Mouse (Mus musculus) heart, adult 2 months (tissue): Measurements from ENCODE around the gene Elf5. TPM values are rescaled to one million over a fixed set of nuclear protein-coding genes. Genes with fewer than 3 reads are reported as not detected.

Experiments used
- DNase-seq, 2 experiments: peaks; one replicate each; pipeline ENCODE4 v3.0.0; 2021
- H3K27ac ChIP-seq: fragments of 200-600 bp; 2 replicates; pipeline ENCODE4 v1.8.1; 2022
- H3K27me3 ChIP-seq: fragments of 200-500 bp; 2 replicates; pipeline ENCODE4 v1.6.1; 2012; ENCODE audit warnings: mild to moderate bottlenecking, low read length, inconsistent platforms, mixed read lengths; ENCODE audit not compliant: control insufficient read depth, insufficient read depth
- H3K36me3 ChIP-seq: fragments of 200-500 bp; 2 replicates; pipeline ENCODE4 v1.6.1; 2012; ENCODE audit warnings: low read length, inconsistent platforms; ENCODE audit not compliant: control insufficient read depth, insufficient read depth
- H3K4me1 ChIP-seq: fragments of 200-500 bp; 2 replicates; pipeline ENCODE4 v1.6.1; 2011; ENCODE audit warnings: low read length; ENCODE audit not compliant: control insufficient read depth, insufficient read depth
- H3K4me3 ChIP-seq: fragments of 200-600 bp; 2 replicates; pipeline ENCODE4 v1.8.1; 2022
- H3K79me2 ChIP-seq: fragments of 200-500 bp; replicated peaks from 2 replicates; pipeline ENCODE4 v1.6.1; 2012; ENCODE audit warnings: mild to moderate bottlenecking, inconsistent platforms, low read length, moderate library complexity, mixed read lengths; ENCODE audit not compliant: control insufficient read depth, insufficient read depth
- H3K9ac ChIP-seq: fragments of 200-500 bp; 2 replicates; pipeline ENCODE4 v1.6.1; 2012; ENCODE audit warnings: low read depth, mild to moderate bottlenecking, control low read depth, inconsistent platforms, low read length, mixed read lengths
- CTCF ChIP-seq: fragments of 200-600 bp; IDR thresholded peaks from 2 replicates; pipeline ENCODE4 v1.8.1; 2022; ENCODE audit warnings: antibody characterized with exemption, mild to moderate bottlenecking, moderate library complexity
- EP300 ChIP-seq: fragments of 200-500 bp; IDR thresholded peaks from 2 replicates; pipeline ENCODE4 v1.6.1; 2011; ENCODE audit warnings: low read depth, low read length, control low read depth; ENCODE audit not compliant: insufficient read depth
- POLR2A ChIP-seq: fragments of 200-500 bp; IDR thresholded peaks from 2 replicates; pipeline ENCODE4 v1.6.1; 2011; ENCODE audit warnings: mild to moderate bottlenecking, low read depth, low read length, control low read depth; ENCODE audit not compliant: insufficient read depth
- WGBS: fragments of 180-500 bp; shearing (Covaris S2); methylation state at CpG from one replicate; pipeline ENCODE4 v1.1.7; 2018; 5-methylcytosine and 5-hydroxymethylcytosine counted together
- intact Hi-C: fragments of 180-260 bp; cut with DNase I; formaldehyde crosslinking; loops from one replicate; pipeline ENCODE4 v1.15.1; 2025
- polyA plus RNA-seq: library from polyadenylated mRNA; depleted of rRNA; stranded (reverse); fragments of >200 nt; gene quantifications from 2 replicates; pipeline ENCODE4 v1.2.3, GENCODE M21; 2012; rRNA removed
- total RNA-seq, 2 experiments: library from RNA; stranded (reverse); gene quantifications; 2 replicates each; pipeline ENCODE4 v1.2.3; 2021

The Elf5 gene
- total and polyA plus RNA-seq, 3 experiments = 0.33 TPM; not detected in 2

DNA sequence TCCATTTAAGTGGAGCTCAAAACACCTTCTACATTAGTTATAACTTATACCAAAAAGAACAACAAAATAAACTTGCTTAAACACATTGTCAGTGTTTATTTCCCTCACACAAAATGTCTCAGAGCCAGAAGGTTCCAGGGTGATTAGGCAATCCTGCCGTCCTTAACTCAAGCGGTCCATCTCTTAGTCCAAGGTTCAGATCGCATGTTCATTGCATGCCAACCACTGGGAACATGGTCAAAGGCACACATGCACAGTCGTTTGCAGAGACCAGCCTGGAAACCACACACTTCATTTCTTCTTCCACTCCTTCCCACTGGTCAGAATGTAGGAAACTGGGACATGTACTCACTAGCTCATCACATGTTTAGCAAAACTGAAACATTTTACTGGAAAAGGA lies 81.0 kb downstream of the Elf5 start:
- Histone ChIP-seq H3K9ac (no peak overlapping the region), H3K36me3 (no peaks in the 10 kb centered on the region), H3K27me3 (no peaks in the 10 kb centered on the region), H3K79me2 (no peaks in the 10 kb centered on the region), H3K4me1 (no peaks in the 10 kb centered on the region), H3K4me3 (no peak overlapping the region), H3K27ac (no peak overlapping the region)
- 79% methylated on average over 4 of the region's 4 CpGs for WGBS
- intact Hi-C loops = no loop called here
- TF ChIP-seq CTCF = no peak
- no peak for TF ChIP-seq EP300
- no peak for TF ChIP-seq POLR2A
- no peak for DNase-seq

DNA sequence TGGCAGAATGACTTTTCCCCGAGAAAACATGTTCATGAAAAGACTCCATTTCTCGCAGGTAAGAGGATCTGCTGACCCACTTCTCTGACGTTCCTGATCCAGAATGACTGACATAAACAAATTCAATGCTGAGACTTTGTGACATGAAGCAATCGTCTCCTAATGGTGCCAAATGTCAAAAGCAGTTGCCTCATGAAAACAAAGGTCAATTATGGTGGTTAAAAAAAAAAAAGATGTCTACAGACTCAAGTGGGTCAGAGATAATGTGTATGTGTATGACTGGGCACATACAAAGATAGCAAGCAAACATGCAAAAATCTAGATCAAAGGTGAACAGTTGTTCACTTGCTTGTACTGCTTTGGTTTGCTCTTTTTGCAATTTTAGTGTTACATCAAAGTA lies 82.3 kb downstream of the Elf5 start:
- H3K4me3 ChIP-seq = no peak overlapping the region
- no peaks in the 10 kb centered on the region for H3K4me1 ChIP-seq
- no peak overlapping the region for H3K9ac ChIP-seq
- no peaks in the 10 kb centered on the region for H3K36me3 ChIP-seq
- DNase-seq = no peak
- no peak for TF ChIP-seq EP300
- H3K79me2 ChIP-seq = no peaks in the 10 kb centered on the region
- intact Hi-C loops = no loop called here
- WGBS = 55% methylated on average over 4 of the region's 4 CpGs
- H3K27ac ChIP-seq = no peak overlapping the region
- no peaks in the 10 kb centered on the region for H3K27me3 ChIP-seq

- Histone ChIP-seq H3K27me3 (no peaks in the 10 kb centered on the region), H3K9ac (no peak overlapping the region), H3K27ac (no peak overlapping the region), H3K4me1 (no peaks in the 10 kb centered on the region), H3K4me3 (no peak overlapping the region), H3K79me2 (no peaks in the 10 kb centered on the region), H3K36me3 (no peaks in the 10 kb centered on the region)
- TF ChIP-seq POLR2A = no peak
- no peak for TF ChIP-seq CTCF
- TF ChIP-seq EP300 = no peak
- 77% methylated on average over 6 of the region's 6 CpGs for WGBS
- DNase-seq = no peak
- intact Hi-C loops = no loop called here
Observed at GRCm38 (mm10) chr2:103495633-103496418, 84.3 kb downstream of the Elf5 start.

Other genes with a start within 250 kb of the Elf5 start
- not detected for gene Ehf, start 108.4 kb upstream of the Elf5 start, total RNA-seq
- gene Ehf, start 108.4 kb upstream of the Elf5 start, polyA plus RNA-seq = 2.0 TPM in 1 of 2 replicates, not detected in the other
- gene Cat, start 73.5 kb downstream of the Elf5 start, total RNA-seq = 100 to 1,000 TPM; 236 to 262 TPM
- 122 and 158 TPM in 2 replicates for gene Cat, start 73.5 kb downstream of the Elf5 start, polyA plus RNA-seq
- gene Abtb2, start 154.6 kb downstream of the Elf5 start, total RNA-seq = 10 to 100 TPM; 24.7 to 28.7 TPM
- 23.0 and 27.1 TPM in 2 replicates for gene Abtb2, start 154.6 kb downstream of the Elf5 start, polyA plus RNA-seq